Mouse (Mus musculus): ENCODE measurements around the gene Fxyd3. TPM values are rescaled to one million over a fixed set of nuclear protein-coding genes. Genes with fewer than 3 reads are reported as not detected.

The Fxyd3 gene
- polyA plus RNA-seq, 1 experiment = 0.64 TPM

GRCm38 (mm10) chr7:31081106-31081505 lies 4.6 kb upstream of the Fxyd3 start:
- no peak for TF ChIP-seq CTCF (IDR thresholded peaks at IDR 0.05; ENCODE audit: control insufficient read depth, insufficient read depth, insufficient replicate concordance, low read depth, low read length)
- no peak for TF ChIP-seq POLR2A (IDR thresholded peaks at IDR 0.05; ENCODE audit: control insufficient read depth, low read depth, low read length)
- H3K27me3 ChIP-seq (ENCODE audit: control insufficient read depth, insufficient read depth, low read length) = no peaks in the 10 kb centered on the region
- H3K27ac ChIP-seq (ENCODE audit: control insufficient read depth, insufficient read depth, low read depth, low read length) = no peak overlapping the region
- peaks cover 3% of the 10 kb centered on the region for H3K4me1 ChIP-seq (ENCODE audit: control insufficient read depth, insufficient read depth, low read length)
- H3K4me3 ChIP-seq (ENCODE audit: control insufficient read depth, low read depth, low read length) = no peak overlapping the region
- no peaks in the 10 kb centered on the region for H3K36me3 ChIP-seq (ENCODE audit: control insufficient read depth, insufficient read depth, low read length)

DNA sequence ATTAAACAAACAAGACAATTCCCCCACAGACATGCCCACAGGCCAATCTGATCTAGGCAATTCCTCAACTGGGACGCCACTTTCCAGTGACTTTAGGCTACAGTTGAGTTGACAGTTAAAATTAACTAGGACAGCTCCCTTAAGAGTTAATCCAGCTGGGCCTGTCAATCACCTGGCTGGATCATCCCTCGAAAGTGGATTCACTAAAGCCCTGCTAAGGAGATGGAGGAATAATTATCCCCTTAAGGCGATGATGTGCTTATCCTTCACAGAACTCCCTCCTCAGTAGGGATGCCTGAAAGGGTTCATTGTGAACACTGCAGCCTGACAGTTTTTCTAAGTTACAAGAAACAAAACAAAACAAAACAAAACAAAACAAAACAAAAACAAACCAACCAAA lies 4.1 kb upstream of the Fxyd3 start:
- H3K4me1 ChIP-seq (ENCODE audit: control insufficient read depth, insufficient read depth, low read length) = peaks cover 3% of the 10 kb centered on the region
- H3K27me3 ChIP-seq (ENCODE audit: control insufficient read depth, insufficient read depth, low read length) = no peaks in the 10 kb centered on the region
- no peak overlapping the region for H3K4me3 ChIP-seq (ENCODE audit: control insufficient read depth, low read depth, low read length)
- H3K36me3 ChIP-seq (ENCODE audit: control insufficient read depth, insufficient read depth, low read length) = no peaks in the 10 kb centered on the region
- TF ChIP-seq POLR2A (IDR thresholded peaks at IDR 0.05; ENCODE audit: control insufficient read depth, low read depth, low read length) = no peak
- no peak for TF ChIP-seq CTCF (IDR thresholded peaks at IDR 0.05; ENCODE audit: control insufficient read depth, insufficient read depth, insufficient replicate concordance, low read depth, low read length)
- H3K27ac ChIP-seq (ENCODE audit: control insufficient read depth, insufficient read depth, low read depth, low read length) = no peak overlapping the region

GRCm38 (mm10) chr7:31079670-31080069 lies 3.2 kb upstream of the Fxyd3 start:
- TF ChIP-seq POLR2A (IDR thresholded peaks at IDR 0.05; ENCODE audit: control insufficient read depth, low read depth, low read length) (no peak), CTCF (IDR thresholded peaks at IDR 0.05; ENCODE audit: control insufficient read depth, insufficient read depth, insufficient replicate concordance, low read depth, low read length) (no peak)
- peaks cover 3% of the 10 kb centered on the region for H3K4me1 ChIP-seq (ENCODE audit: control insufficient read depth, insufficient read depth, low read length)
- H3K27ac ChIP-seq (ENCODE audit: control insufficient read depth, insufficient read depth, low read depth, low read length) = no peak overlapping the region
- no peaks in the 10 kb centered on the region for H3K27me3 ChIP-seq (ENCODE audit: control insufficient read depth, insufficient read depth, low read length)
- H3K36me3 ChIP-seq (ENCODE audit: control insufficient read depth, insufficient read depth, low read length) = no peaks in the 10 kb centered on the region
- no peak overlapping the region for H3K4me3 ChIP-seq (ENCODE audit: control insufficient read depth, low read depth, low read length)

GRCm38 (mm10) chr7:31077885-31078445 lies 1.5 kb upstream of the Fxyd3 start:
- Histone ChIP-seq H3K27me3 (ENCODE audit: control insufficient read depth, insufficient read depth, low read length) (no peaks in the 10 kb centered on the region), H3K27ac (ENCODE audit: control insufficient read depth, insufficient read depth, low read depth, low read length) (no peak overlapping the region)
- TF ChIP-seq CTCF (IDR thresholded peaks at IDR 0.05; ENCODE audit: control insufficient read depth, insufficient read depth, insufficient replicate concordance, low read depth, low read length) = peak; percentile 35; the same call in 1 of the 2 replicates
- TF ChIP-seq POLR2A (IDR thresholded peaks at IDR 0.05; ENCODE audit: control insufficient read depth, low read depth, low read length) = no peak

GRCm38 (mm10) chr7:31077470-31077869 lies 966 bp upstream of the Fxyd3 start:
- H3K4me1 ChIP-seq (ENCODE audit: control insufficient read depth, insufficient read depth, low read length) = no peaks in the 10 kb centered on the region; the same call in 1 of the 2 replicates
- no peak overlapping the region for H3K4me3 ChIP-seq (ENCODE audit: control insufficient read depth, low read depth, low read length)
- H3K27ac ChIP-seq (ENCODE audit: control insufficient read depth, insufficient read depth, low read depth, low read length) = no peak overlapping the region
- TF ChIP-seq POLR2A (IDR thresholded peaks at IDR 0.05; ENCODE audit: control insufficient read depth, low read depth, low read length) (no peak), CTCF (IDR thresholded peaks at IDR 0.05; ENCODE audit: control insufficient read depth, insufficient read depth, insufficient replicate concordance, low read depth, low read length) (no peak)
- H3K36me3 ChIP-seq (ENCODE audit: control insufficient read depth, insufficient read depth, low read length) = no peaks in the 10 kb centered on the region
- H3K27me3 ChIP-seq (ENCODE audit: control insufficient read depth, insufficient read depth, low read length) = no peaks in the 10 kb centered on the region

More at GRCm38 (mm10) chr7:31077885-31078445, 1.5 kb upstream of the Fxyd3 start:
- Histone ChIP-seq H3K4me1 (ENCODE audit: control insufficient read depth, insufficient read depth, low read length) (no peaks in the 10 kb centered on the region; the same call in 1 of the 2 replicates), H3K36me3 (ENCODE audit: control insufficient read depth, insufficient read depth, low read length) (no peaks in the 10 kb centered on the region), H3K4me3 (ENCODE audit: control insufficient read depth, low read depth, low read length) (no peak overlapping the region)

- no peaks in the 10 kb centered on the region for H3K27me3 ChIP-seq (ENCODE audit: control insufficient read depth, insufficient read depth, low read length)
- no peak for TF ChIP-seq POLR2A (IDR thresholded peaks at IDR 0.05; ENCODE audit: control insufficient read depth, low read depth, low read length)
- no peak for TF ChIP-seq CTCF (IDR thresholded peaks at IDR 0.05; ENCODE audit: control insufficient read depth, insufficient read depth, insufficient replicate concordance, low read depth, low read length)
- no peaks in the 10 kb centered on the region; the same call in 1 of the 2 replicates for H3K4me1 ChIP-seq (ENCODE audit: control insufficient read depth, insufficient read depth, low read length)
- no peaks in the 10 kb centered on the region for H3K36me3 ChIP-seq (ENCODE audit: control insufficient read depth, insufficient read depth, low read length)
- no peak overlapping the region for H3K4me3 ChIP-seq (ENCODE audit: control insufficient read depth, low read depth, low read length)
- no peak overlapping the region for H3K27ac ChIP-seq (ENCODE audit: control insufficient read depth, insufficient read depth, low read depth, low read length)
Measured at GRCm38 (mm10) chr7:31074713-31075069, 1.8 kb downstream of the Fxyd3 start.

DNA sequence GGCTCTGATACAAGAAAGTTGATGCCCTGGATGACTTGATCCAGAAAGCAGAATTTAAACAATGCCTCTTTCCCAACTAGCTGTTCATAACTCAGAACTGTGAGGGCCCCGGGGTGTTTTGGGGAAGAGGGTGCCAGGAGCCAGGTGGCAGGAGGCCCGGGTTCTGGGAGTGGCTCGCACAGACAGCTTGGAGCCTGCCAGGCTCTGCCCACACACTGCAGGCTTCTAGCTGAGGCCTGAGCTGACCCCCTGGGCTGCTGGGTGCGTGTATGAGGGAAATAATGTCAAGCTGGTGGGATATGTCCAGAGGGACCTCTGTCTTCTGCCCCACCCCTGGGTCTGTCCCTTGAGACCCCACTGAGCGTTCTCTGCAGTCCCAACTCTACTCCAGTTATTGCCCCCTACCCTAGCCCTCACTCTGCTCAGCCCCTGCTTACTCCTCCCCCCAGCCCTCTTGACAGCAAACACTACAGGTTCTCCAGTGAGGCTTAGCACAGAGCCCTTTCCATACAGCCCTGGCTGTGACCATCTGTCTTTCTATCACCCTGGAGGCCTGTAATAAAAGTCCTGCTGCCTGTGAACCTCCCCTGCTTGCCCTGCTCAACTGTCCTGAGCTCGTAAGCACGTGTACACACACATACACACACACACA lies 2.3 kb downstream of the Fxyd3 start:
- no peak overlapping the region for H3K27ac ChIP-seq (ENCODE audit: control insufficient read depth, insufficient read depth, low read depth, low read length)
- TF ChIP-seq POLR2A (IDR thresholded peaks at IDR 0.05; ENCODE audit: control insufficient read depth, low read depth, low read length) (no peak), CTCF (IDR thresholded peaks at IDR 0.05; ENCODE audit: control insufficient read depth, insufficient read depth, insufficient replicate concordance, low read depth, low read length) (no peak)
- H3K4me3 ChIP-seq (ENCODE audit: control insufficient read depth, low read depth, low read length) = no peak overlapping the region
- H3K36me3 ChIP-seq (ENCODE audit: control insufficient read depth, insufficient read depth, low read length) = no peaks in the 10 kb centered on the region
- H3K27me3 ChIP-seq (ENCODE audit: control insufficient read depth, insufficient read depth, low read length) = no peaks in the 10 kb centered on the region
- peaks cover 3% of the 10 kb centered on the region for H3K4me1 ChIP-seq (ENCODE audit: control insufficient read depth, insufficient read depth, low read length)

Measured in testis, adult 2 months (tissue).